Mouse (Mus musculus) heart, postnatal 0 days (tissue): ENCODE results near the gene Baz2b.

Experiments used
- CTCF ChIP-seq: IDR thresholded peaks from 2 replicates; pipeline ENCODE4 v1.5.1; 2016; ENCODE audit warnings: antibody characterized with exemption, control low read depth, low read depth
- EP300 ChIP-seq: IDR thresholded peaks from 2 replicates; pipeline ENCODE4 v1.6.1; 2016; ENCODE audit warnings: antibody characterized with exemption, low read depth

DNA sequence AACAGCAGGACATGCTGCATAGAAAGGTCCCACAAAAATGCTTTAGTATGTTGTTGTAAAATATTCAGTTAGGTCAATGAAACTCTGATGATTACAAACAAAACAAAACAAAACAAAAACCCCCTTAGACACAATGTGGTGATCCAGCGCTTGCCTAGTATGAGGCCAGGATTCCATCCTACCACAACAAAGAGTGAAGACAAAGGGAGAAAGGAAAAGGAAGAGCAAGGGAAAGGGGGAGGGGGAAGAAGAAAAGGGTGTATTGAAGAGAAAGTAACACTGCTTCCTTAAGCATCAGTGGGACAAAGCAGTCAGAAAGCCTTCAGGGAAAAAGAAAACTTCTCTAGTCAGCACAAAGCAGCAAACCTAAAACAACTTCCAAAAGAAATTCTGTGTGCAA lies 133.6 kb downstream of the Baz2b start:
- TF ChIP-seq CTCF, result no peak
- TF ChIP-seq EP300, result no peak
